Mouse (Mus musculus): ENCODE results near the gene Ppp1r13b.

The Ppp1r13b gene

GRCm38 (mm10) chr12:111878213-111878612, 29.7 kb downstream of the Ppp1r13b start:
- DNase-seq = peak; percentile 86

- no peak for DNase-seq
Measured at GRCm38 (mm10) chr12:111875499-111875898, 32.4 kb downstream of the Ppp1r13b start.

GRCm38 (mm10) chr12:111874601-111875140, 33.2 kb downstream of the Ppp1r13b start:
- no peak for DNase-seq

- DNase-seq = peak; percentile 40
Measured at GRCm38 (mm10) chr12:111872079-111872478, 35.8 kb downstream of the Ppp1r13b start.

- DNase-seq = no peak
Measured at GRCm38 (mm10) chr12:111870811-111871210, 37.1 kb downstream of the Ppp1r13b start.

- no peak for DNase-seq
Measured at GRCm38 (mm10) chr12:111869806-111870205, 38.1 kb downstream of the Ppp1r13b start.

GRCm38 (mm10) chr12:111864206-111864824, 43.6 kb downstream of the Ppp1r13b start:
- DNase-seq = no peak

GRCm38 (mm10) chr12:111855448-111855847, 52.5 kb downstream of the Ppp1r13b start:
- no peak for DNase-seq

GRCm38 (mm10) chr12:111853546-111853945, 54.4 kb downstream of the Ppp1r13b start:
- DNase-seq = no peak

- DNase-seq = peak; percentile 56
Measured at GRCm38 (mm10) chr12:111853011-111853436, 54.9 kb downstream of the Ppp1r13b start.

GRCm38 (mm10) chr12:111851745-111852144, 56.2 kb downstream of the Ppp1r13b start:
- DNase-seq = peak; percentile 36

- peak; percentile 18 for DNase-seq
Measured at GRCm38 (mm10) chr12:111851235-111851634, 56.7 kb downstream of the Ppp1r13b start.

- no peak for DNase-seq
Measured at GRCm38 (mm10) chr12:111848300-111848798, 59.6 kb downstream of the Ppp1r13b start.

GRCm38 (mm10) chr12:111846815-111847214, 61.1 kb downstream of the Ppp1r13b start:
- DNase-seq = no peak

GRCm38 (mm10) chr12:111845953-111846352, 62.0 kb downstream of the Ppp1r13b start:
- no peak for DNase-seq

- DNase-seq = no peak
Measured at GRCm38 (mm10) chr12:111843470-111843869, 64.4 kb downstream of the Ppp1r13b start.

GRCm38 (mm10) chr12:111842565-111843433, 65.1 kb downstream of the Ppp1r13b start:
- DNase-seq = peak; percentile 14

- no peak for DNase-seq
Measured at GRCm38 (mm10) chr12:111833457-111833856, 74.5 kb downstream of the Ppp1r13b start.

- DNase-seq = no peak
Measured at GRCm38 (mm10) chr12:111832643-111833042, 75.3 kb downstream of the Ppp1r13b start.

- no peak for DNase-seq
Measured at GRCm38 (mm10) chr12:111830375-111830774, 77.5 kb downstream of the Ppp1r13b start.

GRCm38 (mm10) chr12:111829954-111830353, 78.0 kb downstream of the Ppp1r13b start:
- DNase-seq = no peak

GRCm38 (mm10) chr12:111829447-111829846, 78.5 kb downstream of the Ppp1r13b start:
- no peak for DNase-seq

GRCm38 (mm10) chr12:111827556-111827955, 80.4 kb downstream of the Ppp1r13b start:
- DNase-seq = no peak

GRCm38 (mm10) chr12:111821931-111822330, 86.0 kb downstream of the Ppp1r13b start:
- DNase-seq = no peak

Data from thymus, postnatal 14 days (tissue).